Mouse (Mus musculus) MEL (cell line): Measurements from ENCODE around the gene Rbms3. TPM values are rescaled to one million over a fixed set of nuclear protein-coding genes. Genes with fewer than 3 reads are reported as not detected.

Experiments
- DNase-seq: peaks from one replicate; pipeline ENCODE4 v3.0.0; 2011; ENCODE audit warnings: low read depth, low spot score
- H3K27ac ChIP-seq: 2 replicates; pipeline ENCODE4 v1.5.1; 2012; ENCODE audit warnings: low read depth, mild to moderate bottlenecking, control low read depth, low read length, moderate library complexity; ENCODE audit not compliant: control insufficient read depth
- H3K27me3 ChIP-seq, 2 experiments: fragments of 150-350 bp in 1 of 2; sonication (generic) in 1 of 2; 2 replicates each; pipeline ENCODE4 v1.6.1; 2012; ENCODE audit warnings: low read length in 2 of 2, mild to moderate bottlenecking in 2 of 2, improper control_type of control experiment in 1 of 2, moderate library complexity in 1 of 2; ENCODE audit not compliant: insufficient read depth in 2 of 2, control insufficient read depth in 1 of 2
- H3K36me3 ChIP-seq, 2 experiments: 2 replicates each; pipeline ENCODE4 v1.6.1; 2012 to 2014; ENCODE audit warnings: low read length in 2 of 2, improper control_type of control experiment in 1 of 2, inconsistent platforms in 1 of 2, mild to moderate bottlenecking in 1 of 2; ENCODE audit not compliant: insufficient read depth in 2 of 2, control insufficient read depth in 1 of 2
- H3K4me1 ChIP-seq, 2 experiments: fragments of 150-350 bp in 1 of 2; sonication (generic) in 1 of 2; 2 replicates each; pipeline ENCODE4 v1.6.1; 2012; ENCODE audit warnings: low read length in 2 of 2, improper control_type of control experiment in 1 of 2, mild to moderate bottlenecking in 1 of 2; ENCODE audit not compliant: insufficient read depth in 2 of 2, control insufficient read depth in 1 of 2
- H3K4me3 ChIP-seq, 2 experiments: fragments of 150-350 bp in 1 of 2; sonication (generic) in 1 of 2; 2 replicates each; pipeline ENCODE4 v1.5.1; 2012; ENCODE audit warnings: low read depth in 2 of 2, low read length in 2 of 2, mild to moderate bottlenecking in 2 of 2, moderate library complexity in 2 of 2, control low read depth in 1 of 2, improper control_type of control experiment in 1 of 2; ENCODE audit not compliant: control insufficient read depth in 1 of 2, insufficient read depth in 1 of 2
- H3K79me2 ChIP-seq: 2 replicates; pipeline ENCODE4 v1.6.1; 2012; ENCODE audit warnings: mild to moderate bottlenecking, low read length, moderate library complexity; ENCODE audit not compliant: control insufficient read depth, poor library complexity, insufficient read depth
- H3K9ac ChIP-seq: 2 replicates; pipeline ENCODE4 v1.6.1; 2012; ENCODE audit warnings: low read depth, mild to moderate bottlenecking, control low read depth, low read length, moderate library complexity; ENCODE audit not compliant: control insufficient read depth, poor library complexity, severe bottlenecking
- H3K9me3 ChIP-seq: fragments of 150-350 bp; sonication (generic); replicated peaks from 2 replicates; pipeline ENCODE4 v1.6.1; 2012; ENCODE audit warnings: mild to moderate bottlenecking, low read length, improper control_type of control experiment, moderate library complexity; ENCODE audit not compliant: insufficient read depth
- CHD1 ChIP-seq: IDR thresholded peaks from 2 replicates; pipeline ENCODE4 v1.6.1; 2012; ENCODE audit warnings: low read depth, mild to moderate bottlenecking, inconsistent platforms, low read length, improper control_type of control experiment
- CTCF ChIP-seq, 3 experiments: IDR thresholded peaks in 2 of 3; conservative IDR thresholded peaks in 1 of 3; 2 replicates each; pipeline ENCODE4 v1.5.1; 2011 to 2012; ENCODE audit warnings: low read length in 3 of 3, low read depth in 2 of 3, mild to moderate bottlenecking in 2 of 3, improper control_type of control experiment in 1 of 3, inconsistent platforms in 1 of 3, mixed read lengths in 1 of 3, moderate library complexity in 1 of 3; ENCODE audit not compliant: control insufficient read depth in 1 of 3, insufficient read depth in 1 of 3, poor library complexity in 1 of 3, severe bottlenecking in 1 of 3
- ETS1 ChIP-seq: IDR thresholded peaks from 2 replicates; pipeline ENCODE4 v1.6.1; 2012; ENCODE audit warnings: low read depth, mild to moderate bottlenecking, inconsistent platforms, low read length, improper control_type of control experiment, moderate library complexity
- HCFC1 ChIP-seq: IDR thresholded peaks from 2 replicates; pipeline ENCODE4 v1.6.1; 2012; ENCODE audit warnings: low read depth, mild to moderate bottlenecking, inconsistent platforms, low read length, improper control_type of control experiment, moderate library complexity
- KAT2A ChIP-seq: conservative IDR thresholded peaks from 2 replicates; pipeline ENCODE4 v1.6.1; 2012; ENCODE audit warnings: low read depth, low read length, improper control_type of control experiment, inconsistent platforms
- MAX ChIP-seq: IDR thresholded peaks from 2 replicates; pipeline ENCODE4 v1.6.1; 2011; ENCODE audit warnings: low read length, improper control_type of control experiment
- MAZ ChIP-seq: IDR thresholded peaks from 2 replicates; pipeline ENCODE4 v1.6.1; 2012; ENCODE audit warnings: low read depth, mild to moderate bottlenecking, inconsistent platforms, low read length, improper control_type of control experiment
- MEF2A ChIP-seq: IDR thresholded peaks from 2 replicates; pipeline ENCODE4 v1.6.1; 2014; ENCODE audit warnings: low read depth, mild to moderate bottlenecking, inconsistent platforms, low read length, improper control_type of control experiment; ENCODE audit not compliant: poor library complexity, insufficient replicate concordance, severe bottlenecking; ENCODE audit errors: extremely low read depth
- MXI1 ChIP-seq: IDR thresholded peaks from 2 replicates; pipeline ENCODE4 v1.6.1; 2011; ENCODE audit warnings: mild to moderate bottlenecking, low read depth, low read length, improper control_type of control experiment
- MYC ChIP-seq: IDR thresholded peaks from 2 replicates; pipeline ENCODE4 v1.6.1; 2011; ENCODE audit warnings: low read depth, mild to moderate bottlenecking, low read length, improper control_type of control experiment, moderate library complexity
- POLR2A ChIP-seq, 2 experiments: IDR thresholded peaks; 2 replicates each; pipeline ENCODE4 v1.6.1; 2011 to 2012; ENCODE audit warnings: low read length in 2 of 2, mild to moderate bottlenecking in 2 of 2, control low read depth in 1 of 2, improper control_type of control experiment in 1 of 2, low read depth in 1 of 2, moderate library complexity in 1 of 2; ENCODE audit not compliant: control insufficient read depth in 1 of 2, insufficient read depth in 1 of 2, poor library complexity in 1 of 2
- POLR2AphosphoS2 ChIP-seq: IDR thresholded peaks from 2 replicates; pipeline ENCODE4 v1.6.1; 2011; ENCODE audit warnings: low read length, improper control_type of control experiment
- POLR2AphosphoS5 ChIP-seq: IDR thresholded peaks from 2 replicates; pipeline ENCODE4 v1.6.1; 2012; ENCODE audit warnings: low read depth, borderline replicate concordance, mild to moderate bottlenecking, inconsistent platforms, low read length, moderate library complexity, mixed read lengths
- RCOR1 ChIP-seq: IDR thresholded peaks from 2 replicates; pipeline ENCODE4 v1.6.1; 2012; ENCODE audit warnings: low read depth, mild to moderate bottlenecking, inconsistent platforms, low read length, improper control_type of control experiment
- TCF12 ChIP-seq: IDR thresholded peaks from 2 replicates; pipeline ENCODE4 v1.6.1; 2014; ENCODE audit warnings: low read depth, mild to moderate bottlenecking, inconsistent platforms, low read length, improper control_type of control experiment, moderate library complexity
- UBTF ChIP-seq: IDR thresholded peaks from 2 replicates; pipeline ENCODE4 v1.6.1; 2012; ENCODE audit warnings: low read depth, mild to moderate bottlenecking, inconsistent platforms, low read length, improper control_type of control experiment, moderate library complexity, borderline replicate concordance; ENCODE audit not compliant: insufficient read depth
- ZC3H11A ChIP-seq: IDR thresholded peaks from 2 replicates; pipeline ENCODE4 v1.6.1; 2012; ENCODE audit warnings: low read depth, mild to moderate bottlenecking, inconsistent platforms, low read length, improper control_type of control experiment
- ZKSCAN1 ChIP-seq: IDR thresholded peaks from 2 replicates; pipeline ENCODE4 v1.6.1; 2012; ENCODE audit warnings: low read depth, mild to moderate bottlenecking, inconsistent platforms, low read length, improper control_type of control experiment, moderate library complexity
- ZMIZ1 ChIP-seq: IDR thresholded peaks from 2 replicates; pipeline ENCODE4 v1.6.1; 2012; ENCODE audit warnings: low read depth, mild to moderate bottlenecking, inconsistent platforms, low read length, improper control_type of control experiment, moderate library complexity
- polyA plus RNA-seq, 2 experiments: library from polyadenylated mRNA; stranded (reverse) in 1 of 2; unstranded in 1 of 2; fragments of >175 nt in 1 of 2; fragments of >200 nt in 1 of 2; gene quantifications; 2 replicates each; pipeline versions ENCODE4 v1.2.1 to v1.2.4; 2012; ENCODE audit warnings: low replicate concordance in 2 of 2, low read depth in 1 of 2; ENCODE audit not compliant: insufficient read length in 2 of 2, insufficient read depth in 1 of 2, missing spikeins in 1 of 2
- total RNA-seq: library from RNA; depleted of rRNA; stranded (reverse); fragments of 300-350 nt; gene quantifications from 2 replicates; pipeline ENCODE4 v1.2.3, GENCODE M21; 2012

Gene Rbms3
- total and polyA plus RNA-seq, 3 experiments, result not detected

DNA sequence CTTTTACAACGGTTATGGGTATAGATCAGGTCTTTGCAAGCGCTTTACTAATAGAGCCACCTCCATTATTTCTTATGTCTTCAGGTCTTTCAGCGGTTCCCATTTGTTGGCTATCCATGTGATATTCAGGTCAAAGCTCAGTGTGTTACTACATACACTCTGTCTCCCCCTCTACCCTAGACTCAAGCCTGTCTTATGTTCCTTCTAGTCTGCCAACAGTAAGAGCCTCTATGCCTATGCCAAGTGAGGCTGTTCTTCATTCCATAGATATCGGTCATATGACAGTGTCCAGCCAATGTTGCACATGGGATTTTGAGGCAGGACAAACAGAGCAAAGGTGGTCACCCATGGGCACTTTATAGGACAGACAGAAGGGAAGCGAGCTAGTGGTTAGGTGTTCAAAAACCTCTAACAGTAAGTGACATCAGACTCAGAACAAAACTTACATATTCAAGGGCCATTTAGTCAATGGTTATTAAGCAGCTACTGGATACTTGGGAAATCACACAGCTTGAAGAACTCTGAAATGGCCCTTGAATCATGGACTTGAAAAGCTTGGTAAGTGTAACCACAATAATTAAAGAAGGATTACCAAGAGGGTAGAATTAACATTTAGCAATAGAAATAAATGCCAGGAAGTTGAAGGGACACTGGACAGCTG lies 395.5 kb downstream of the Rbms3 start:
- no peaks in the 10 kb centered on the region for H3K9me3 ChIP-seq
- no peak overlapping the region for H3K9ac ChIP-seq

DNA sequence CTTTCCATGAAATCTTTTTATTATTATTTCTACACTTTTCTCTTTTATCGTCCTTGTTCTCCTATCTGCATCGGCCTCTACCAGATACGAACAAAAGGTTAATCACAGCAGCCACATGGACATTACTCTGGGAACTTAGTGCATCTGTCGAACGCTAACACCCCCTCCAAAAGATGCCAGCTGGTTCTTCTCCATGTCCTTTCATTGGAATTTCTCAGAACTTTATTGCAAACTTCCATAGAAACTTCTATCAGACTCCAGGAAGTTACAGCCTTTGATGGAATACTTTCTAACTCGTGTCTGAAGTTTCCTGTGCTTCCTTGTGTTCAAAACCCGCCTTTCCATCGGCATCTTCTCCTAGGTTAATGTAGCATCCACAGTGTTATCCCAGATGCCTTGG lies 407.0 kb downstream of the Rbms3 start:
- DNase-seq, result no peak
- no peak for TF ChIP-seq UBTF
- no peaks in the 10 kb centered on the region for H3K9me3 ChIP-seq
- no peak overlapping the region for H3K27ac ChIP-seq
- no peaks in the 10 kb centered on the region for H3K36me3 ChIP-seq
- H3K79me2 ChIP-seq, result no peaks in the 10 kb centered on the region
- no peaks in the 10 kb centered on the region for H3K27me3 ChIP-seq
- H3K4me1 ChIP-seq, result no peaks in the 10 kb centered on the region
- no peak overlapping the region for H3K4me3 ChIP-seq
- H3K9ac ChIP-seq, result no peak overlapping the region

More for the DNA sequence above, 395.5 kb downstream of the Rbms3 start:
- Histone ChIP-seq H3K79me2 (no peaks in the 10 kb centered on the region), H3K4me1 (no peaks in the 10 kb centered on the region), H3K4me3 (no peak overlapping the region)
- TF ChIP-seq ZC3H11A (no peak), CHD1 (no peak), MXI1 (no peak), KAT2A (no peak), ZMIZ1 (no peak), TCF12 (no peak)
- TF ChIP-seq, all 39 proteins: peak for 0
- H3K27me3 ChIP-seq, result no peaks in the 10 kb centered on the region
- H3K27ac ChIP-seq, result no peak overlapping the region
- DNase-seq, result no peak
- H3K36me3 ChIP-seq, result no peaks in the 10 kb centered on the region

DNA sequence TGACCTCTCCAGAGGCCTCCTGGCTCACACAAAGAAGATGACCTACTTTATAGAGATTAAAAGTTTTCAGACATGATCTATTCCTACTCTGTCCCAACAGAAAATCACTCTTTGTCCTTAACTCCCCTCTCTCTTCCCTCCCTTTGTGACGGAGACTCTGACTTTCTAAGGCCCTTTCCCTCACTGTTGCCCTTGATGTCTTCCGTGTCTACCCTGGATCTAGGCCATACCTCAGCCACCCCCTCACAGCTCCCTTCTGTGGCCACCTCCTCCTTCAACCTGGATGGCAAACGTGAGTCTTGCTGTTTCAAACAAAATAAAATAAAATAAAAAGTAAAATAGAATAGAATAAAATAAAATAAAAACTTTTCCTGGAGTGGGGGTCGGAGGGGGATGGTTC lies 408.2 kb downstream of the Rbms3 start:
- Histone ChIP-seq H3K4me3 (no peak overlapping the region), H3K27me3 (no peaks in the 10 kb centered on the region), H3K9ac (no peak overlapping the region), H3K79me2 (no peaks in the 10 kb centered on the region), H3K4me1 (no peaks in the 10 kb centered on the region), H3K27ac (no peak overlapping the region), H3K36me3 (no peaks in the 10 kb centered on the region), H3K9me3 (no peaks in the 10 kb centered on the region)
- no peak for DNase-seq
- no peak for TF ChIP-seq POLR2A (IDR thresholded peaks at IDR 0.05; ENCODE audit: control insufficient read depth in 1 of 2, insufficient read depth in 1 of 2, low read depth in 1 of 2, low read length in 2 of 2, poor library complexity in 1 of 2)
- TF ChIP-seq CTCF (IDR thresholded peaks at IDR 0.05 in 2 of 3, conservative IDR thresholded peaks at IDR 0.05 in 1 of 3; ENCODE audit: control insufficient read depth in 1 of 3, insufficient read depth in 1 of 3, low read depth in 2 of 3, low read length in 3 of 3, poor library complexity in 1 of 3, severe bottlenecking in 1 of 3), result no peak
- TF ChIP-seq RCOR1, result no peak
- TF ChIP-seq MYC, result no peak
- no peak for TF ChIP-seq POLR2AphosphoS2
- no peak for TF ChIP-seq MXI1
- no peak for TF ChIP-seq ETS1
- TF ChIP-seq HCFC1, result no peak
- no peak for TF ChIP-seq MEF2A
- no peak for TF ChIP-seq TCF12
- TF ChIP-seq MAX, result no peak
- TF ChIP-seq MAZ, result no peak
- no peak for TF ChIP-seq ZKSCAN1
- TF ChIP-seq UBTF, result no peak
- no peak for TF ChIP-seq POLR2AphosphoS5
